Mouse (Mus musculus) right cerebral cortex, postnatal 25 days (tissue): ENCODE results near the gene Dhdh.

Experiments used
- DNase-seq: peaks from one replicate; pipeline ENCODE4 v3.0.0; 2022

Gene Dhdh

GRCm38 (mm10) chr7:45447325-45447990 is 41.1 kb downstream of the Dhdh start:
- no peak for DNase-seq

- DNase-seq: no peak
Measured at GRCm38 (mm10) chr7:45446589-45446988, 42.0 kb downstream of the Dhdh start.

- DNase-seq: no peak
Measured at GRCm38 (mm10) chr7:45443526-45444420, 44.8 kb downstream of the Dhdh start.

- no peak for DNase-seq
Measured at GRCm38 (mm10) chr7:45437521-45438276, 50.9 kb downstream of the Dhdh start, which contains the start of gene Ruvbl2. TSS of gene Ruvbl2 (minus strand) at chr7:45438096.

- no peak for DNase-seq
Measured at GRCm38 (mm10) chr7:45437046-45437445, 51.6 kb downstream of the Dhdh start.

GRCm38 (mm10) chr7:45436444-45436843 is 52.2 kb downstream of the Dhdh start:
- DNase-seq: no peak

GRCm38 (mm10) chr7:45435038-45435437 is 53.6 kb downstream of the Dhdh start:
- DNase-seq: no peak

GRCm38 (mm10) chr7:45434203-45435015 is 54.2 kb downstream of the Dhdh start, which contains the start of gene Gys1:
TSS of gene Gys1 (plus strand) at chr7:45434844.
- DNase-seq: peak; percentile 100

GRCm38 (mm10) chr7:45433835-45434202 is 54.8 kb downstream of the Dhdh start:
- no peak for DNase-seq

GRCm38 (mm10) chr7:45426556-45426955 is 62.0 kb downstream of the Dhdh start:
- DNase-seq: no peak

- no peak for DNase-seq
Measured at GRCm38 (mm10) chr7:45421194-45421593, 67.4 kb downstream of the Dhdh start.
